Mouse (Mus musculus) MEL (cell line): Measurements from ENCODE around the gene Omd. TPM values are rescaled to one million over a fixed set of nuclear protein-coding genes. Genes with fewer than 3 reads are reported as not detected.

Experiments
- DNase-seq: peaks from one replicate; pipeline ENCODE4 v3.0.0; 2011; ENCODE audit warnings: low read depth, low spot score
- H3K27ac ChIP-seq: 2 replicates; pipeline ENCODE4 v1.5.1; 2012; ENCODE audit warnings: low read depth, mild to moderate bottlenecking, control low read depth, low read length, moderate library complexity; ENCODE audit not compliant: control insufficient read depth
- H3K27me3 ChIP-seq, 2 experiments: fragments of 150-350 bp in 1 of 2; sonication (generic) in 1 of 2; 2 replicates each; pipeline ENCODE4 v1.6.1; 2012; ENCODE audit warnings: low read length in 2 of 2, mild to moderate bottlenecking in 2 of 2, improper control_type of control experiment in 1 of 2, moderate library complexity in 1 of 2; ENCODE audit not compliant: insufficient read depth in 2 of 2, control insufficient read depth in 1 of 2
- H3K36me3 ChIP-seq, 2 experiments: 2 replicates each; pipeline ENCODE4 v1.6.1; 2012 to 2014; ENCODE audit warnings: low read length in 2 of 2, improper control_type of control experiment in 1 of 2, inconsistent platforms in 1 of 2, mild to moderate bottlenecking in 1 of 2; ENCODE audit not compliant: insufficient read depth in 2 of 2, control insufficient read depth in 1 of 2
- H3K4me1 ChIP-seq, 2 experiments: fragments of 150-350 bp in 1 of 2; sonication (generic) in 1 of 2; 2 replicates each; pipeline ENCODE4 v1.6.1; 2012; ENCODE audit warnings: low read length in 2 of 2, improper control_type of control experiment in 1 of 2, mild to moderate bottlenecking in 1 of 2; ENCODE audit not compliant: insufficient read depth in 2 of 2, control insufficient read depth in 1 of 2
- H3K4me3 ChIP-seq, 2 experiments: fragments of 150-350 bp in 1 of 2; sonication (generic) in 1 of 2; 2 replicates each; pipeline ENCODE4 v1.5.1; 2012; ENCODE audit warnings: low read depth in 2 of 2, low read length in 2 of 2, mild to moderate bottlenecking in 2 of 2, moderate library complexity in 2 of 2, control low read depth in 1 of 2, improper control_type of control experiment in 1 of 2; ENCODE audit not compliant: control insufficient read depth in 1 of 2, insufficient read depth in 1 of 2
- H3K79me2 ChIP-seq: 2 replicates; pipeline ENCODE4 v1.6.1; 2012; ENCODE audit warnings: mild to moderate bottlenecking, low read length, moderate library complexity; ENCODE audit not compliant: control insufficient read depth, poor library complexity, insufficient read depth
- H3K9ac ChIP-seq: 2 replicates; pipeline ENCODE4 v1.6.1; 2012; ENCODE audit warnings: low read depth, mild to moderate bottlenecking, control low read depth, low read length, moderate library complexity; ENCODE audit not compliant: control insufficient read depth, poor library complexity, severe bottlenecking
- H3K9me3 ChIP-seq: fragments of 150-350 bp; sonication (generic); replicated peaks from 2 replicates; pipeline ENCODE4 v1.6.1; 2012; ENCODE audit warnings: mild to moderate bottlenecking, low read length, improper control_type of control experiment, moderate library complexity; ENCODE audit not compliant: insufficient read depth
- BHLHE40 ChIP-seq: IDR thresholded peaks from 2 replicates; pipeline ENCODE4 v1.6.1; 2012; ENCODE audit warnings: low read depth, mild to moderate bottlenecking, inconsistent platforms, low read length, improper control_type of control experiment, borderline replicate concordance
- CHD1 ChIP-seq: IDR thresholded peaks from 2 replicates; pipeline ENCODE4 v1.6.1; 2012; ENCODE audit warnings: low read depth, mild to moderate bottlenecking, inconsistent platforms, low read length, improper control_type of control experiment
- CHD2 ChIP-seq: IDR thresholded peaks from 2 replicates; pipeline ENCODE4 v1.6.1; 2011; ENCODE audit warnings: low read length, improper control_type of control experiment
- CTCF ChIP-seq, 3 experiments: IDR thresholded peaks in 2 of 3; conservative IDR thresholded peaks in 1 of 3; 2 replicates each; pipeline ENCODE4 v1.5.1; 2011 to 2012; ENCODE audit warnings: low read length in 3 of 3, low read depth in 2 of 3, mild to moderate bottlenecking in 2 of 3, improper control_type of control experiment in 1 of 3, inconsistent platforms in 1 of 3, mixed read lengths in 1 of 3, moderate library complexity in 1 of 3; ENCODE audit not compliant: control insufficient read depth in 1 of 3, insufficient read depth in 1 of 3, poor library complexity in 1 of 3, severe bottlenecking in 1 of 3
- ELF1 ChIP-seq: IDR thresholded peaks from 2 replicates; pipeline ENCODE4 v1.6.1; 2014; ENCODE audit warnings: low read depth, mild to moderate bottlenecking, inconsistent platforms, low read length, improper control_type of control experiment, moderate library complexity
- EP300 ChIP-seq, 2 experiments: IDR thresholded peaks; 2 replicates each; pipeline ENCODE4 v1.6.1; 2011; ENCODE audit warnings: improper control_type of control experiment in 2 of 2, low read length in 2 of 2, low read depth in 1 of 2, mild to moderate bottlenecking in 1 of 2
- ETS1 ChIP-seq: IDR thresholded peaks from 2 replicates; pipeline ENCODE4 v1.6.1; 2012; ENCODE audit warnings: low read depth, mild to moderate bottlenecking, inconsistent platforms, low read length, improper control_type of control experiment, moderate library complexity
- GATA1 ChIP-seq: IDR thresholded peaks from 2 replicates; pipeline ENCODE4 v1.6.1; 2011; ENCODE audit warnings: low read depth, low read length, improper control_type of control experiment
- HCFC1 ChIP-seq: IDR thresholded peaks from 2 replicates; pipeline ENCODE4 v1.6.1; 2012; ENCODE audit warnings: low read depth, mild to moderate bottlenecking, inconsistent platforms, low read length, improper control_type of control experiment, moderate library complexity
- JUND ChIP-seq: IDR thresholded peaks from 2 replicates; pipeline ENCODE4 v1.6.1; 2011; ENCODE audit warnings: low read depth, mild to moderate bottlenecking, improper control_type of control experiment, low read length
- MAFK ChIP-seq: IDR thresholded peaks from 2 replicates; pipeline ENCODE4 v1.6.1; 2011; ENCODE audit warnings: low read depth, mild to moderate bottlenecking, low read length, improper control_type of control experiment, borderline replicate concordance
- MAX ChIP-seq: IDR thresholded peaks from 2 replicates; pipeline ENCODE4 v1.6.1; 2011; ENCODE audit warnings: low read length, improper control_type of control experiment
- MAZ ChIP-seq: IDR thresholded peaks from 2 replicates; pipeline ENCODE4 v1.6.1; 2012; ENCODE audit warnings: low read depth, mild to moderate bottlenecking, inconsistent platforms, low read length, improper control_type of control experiment
- MEF2A ChIP-seq: IDR thresholded peaks from 2 replicates; pipeline ENCODE4 v1.6.1; 2014; ENCODE audit warnings: low read depth, mild to moderate bottlenecking, inconsistent platforms, low read length, improper control_type of control experiment; ENCODE audit not compliant: poor library complexity, insufficient replicate concordance, severe bottlenecking; ENCODE audit errors: extremely low read depth
- MXI1 ChIP-seq: IDR thresholded peaks from 2 replicates; pipeline ENCODE4 v1.6.1; 2011; ENCODE audit warnings: mild to moderate bottlenecking, low read depth, low read length, improper control_type of control experiment
- MYB ChIP-seq: IDR thresholded peaks from 2 replicates; pipeline ENCODE4 v1.6.1; 2011; ENCODE audit warnings: mild to moderate bottlenecking, low read depth, low read length, improper control_type of control experiment
- NRF1 ChIP-seq: IDR thresholded peaks from 2 replicates; pipeline ENCODE4 v1.6.1; 2014; ENCODE audit warnings: low read depth, mild to moderate bottlenecking, inconsistent platforms, low read length, improper control_type of control experiment, moderate library complexity; ENCODE audit not compliant: poor library complexity, insufficient read depth, severe bottlenecking
- POLR2A ChIP-seq, 2 experiments: IDR thresholded peaks; 2 replicates each; pipeline ENCODE4 v1.6.1; 2011 to 2012; ENCODE audit warnings: low read length in 2 of 2, mild to moderate bottlenecking in 2 of 2, control low read depth in 1 of 2, improper control_type of control experiment in 1 of 2, low read depth in 1 of 2, moderate library complexity in 1 of 2; ENCODE audit not compliant: control insufficient read depth in 1 of 2, insufficient read depth in 1 of 2, poor library complexity in 1 of 2
- POLR2AphosphoS5 ChIP-seq: IDR thresholded peaks from 2 replicates; pipeline ENCODE4 v1.6.1; 2012; ENCODE audit warnings: low read depth, borderline replicate concordance, mild to moderate bottlenecking, inconsistent platforms, low read length, moderate library complexity, mixed read lengths
- RAD21 ChIP-seq: IDR thresholded peaks from 2 replicates; pipeline ENCODE4 v1.6.1; 2011; ENCODE audit warnings: mild to moderate bottlenecking, low read depth, low read length, improper control_type of control experiment
- RCOR1 ChIP-seq: IDR thresholded peaks from 2 replicates; pipeline ENCODE4 v1.6.1; 2012; ENCODE audit warnings: low read depth, mild to moderate bottlenecking, inconsistent platforms, low read length, improper control_type of control experiment
- SIN3A ChIP-seq: IDR thresholded peaks from 2 replicates; pipeline ENCODE4 v1.6.1; 2012; ENCODE audit warnings: low read length, improper control_type of control experiment, inconsistent platforms
- SMC3 ChIP-seq: IDR thresholded peaks from 2 replicates; pipeline ENCODE4 v1.6.1; 2011; ENCODE audit warnings: low read depth, low read length, improper control_type of control experiment
- TAL1 ChIP-seq: IDR thresholded peaks from 2 replicates; pipeline ENCODE4 v1.6.1; 2012; ENCODE audit warnings: mild to moderate bottlenecking, inconsistent platforms, low read length, moderate library complexity, mixed read lengths
- TBP ChIP-seq: IDR thresholded peaks from 2 replicates; pipeline ENCODE4 v1.8.0; 2011; ENCODE audit warnings: low read depth, low read length, improper control_type of control experiment
- TCF12 ChIP-seq: IDR thresholded peaks from 2 replicates; pipeline ENCODE4 v1.6.1; 2014; ENCODE audit warnings: low read depth, mild to moderate bottlenecking, inconsistent platforms, low read length, improper control_type of control experiment, moderate library complexity
- UBTF ChIP-seq: IDR thresholded peaks from 2 replicates; pipeline ENCODE4 v1.6.1; 2012; ENCODE audit warnings: low read depth, mild to moderate bottlenecking, inconsistent platforms, low read length, improper control_type of control experiment, moderate library complexity, borderline replicate concordance; ENCODE audit not compliant: insufficient read depth
- USF1 ChIP-seq: IDR thresholded peaks from 2 replicates; pipeline ENCODE4 v1.6.1; 2014; ENCODE audit warnings: low read depth, mild to moderate bottlenecking, inconsistent platforms, low read length, improper control_type of control experiment, moderate library complexity
- USF2 ChIP-seq, 2 experiments: IDR thresholded peaks; 2 replicates each; pipeline ENCODE4 v1.6.1; 2011 to 2012; ENCODE audit warnings: improper control_type of control experiment in 2 of 2, low read length in 2 of 2, borderline replicate concordance in 1 of 2, inconsistent platforms in 1 of 2, low read depth in 1 of 2, mild to moderate bottlenecking in 1 of 2; ENCODE audit not compliant: insufficient read depth in 1 of 2
- ZKSCAN1 ChIP-seq: IDR thresholded peaks from 2 replicates; pipeline ENCODE4 v1.6.1; 2012; ENCODE audit warnings: low read depth, mild to moderate bottlenecking, inconsistent platforms, low read length, improper control_type of control experiment, moderate library complexity
- ZMIZ1 ChIP-seq: IDR thresholded peaks from 2 replicates; pipeline ENCODE4 v1.6.1; 2012; ENCODE audit warnings: low read depth, mild to moderate bottlenecking, inconsistent platforms, low read length, improper control_type of control experiment, moderate library complexity
- ZNF384 ChIP-seq: IDR thresholded peaks from 2 replicates; pipeline ENCODE4 v1.6.1; 2012; ENCODE audit warnings: low read depth, mild to moderate bottlenecking, inconsistent platforms, low read length, improper control_type of control experiment
- polyA plus RNA-seq, 2 experiments: library from polyadenylated mRNA; stranded (reverse) in 1 of 2; unstranded in 1 of 2; fragments of >175 nt in 1 of 2; fragments of >200 nt in 1 of 2; gene quantifications; 2 replicates each; pipeline versions ENCODE4 v1.2.1 to v1.2.4; 2012; ENCODE audit warnings: low replicate concordance in 2 of 2, low read depth in 1 of 2; ENCODE audit not compliant: insufficient read length in 2 of 2, insufficient read depth in 1 of 2, missing spikeins in 1 of 2
- total RNA-seq: library from RNA; depleted of rRNA; stranded (reverse); fragments of 300-350 nt; gene quantifications from 2 replicates; pipeline ENCODE4 v1.2.3, GENCODE M21; 2012

Gene Omd
- total and polyA plus RNA-seq, 3 experiments, result 0.04 to 4.1 TPM; not detected in 1

DNA sequence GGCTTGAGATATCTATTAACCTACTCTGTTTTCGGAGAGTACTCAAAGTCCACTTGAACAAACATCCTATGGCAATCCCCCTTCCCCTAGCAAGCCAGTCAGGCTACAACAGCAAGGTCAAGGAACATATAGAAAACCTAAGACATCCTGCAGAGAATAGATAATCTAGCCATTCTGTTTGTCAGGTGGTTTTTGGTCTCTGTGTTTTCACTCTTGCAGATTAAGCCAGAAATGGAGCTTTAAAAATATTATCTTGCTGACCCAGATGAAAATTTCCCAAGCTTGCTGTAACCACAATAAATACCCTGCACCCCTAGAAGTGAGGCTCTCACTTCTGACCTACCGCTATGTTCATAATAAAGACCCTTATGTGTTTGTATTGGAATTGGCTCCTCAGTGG, 10.8 kb upstream of the Omd start:
- Histone ChIP-seq H3K4me3 (no peak overlapping the region), H3K9me3 (no peaks in the 10 kb centered on the region), H3K79me2 (no peaks in the 10 kb centered on the region), H3K27me3 (no peaks in the 10 kb centered on the region), H3K9ac (no peak overlapping the region), H3K4me1 (peaks cover 10 to 20% of the 10 kb centered on the region in 2 experiments), H3K36me3 (peaks cover 0 to 22% of the 10 kb centered on the region in 2 experiments; a peak in 2 of 4 replicates), H3K27ac (peak overlapping the region; percentile 73)
- peak; percentile 75 for DNase-seq
- 0 out of 2 replicates have a peak, but pooled peaks have one; percentile 17 for TF ChIP-seq HCFC1
- no peak for TF ChIP-seq NRF1
- TF ChIP-seq USF2 (IDR thresholded peaks at IDR 0.05; ENCODE audit: borderline replicate concordance in 1 of 2, insufficient read depth in 1 of 2, low read depth in 1 of 2, low read length in 2 of 2), result no peak
- TF ChIP-seq JUND, result no peak
- peak; percentile 65 for TF ChIP-seq BHLHE40
- TF ChIP-seq MAX, result no peak
- TF ChIP-seq MEF2A, result peak; percentile 64; the same call in 1 of the 2 replicates
- TF ChIP-seq ELF1, result 0 out of 2 replicates have a peak, but pooled peaks have one; percentile 29
- TF ChIP-seq ETS1, result peak; percentile 95
- no peak for TF ChIP-seq SMC3
- peak; percentile 94 for TF ChIP-seq GATA1
- TF ChIP-seq RCOR1, result peak; percentile 87
- TF ChIP-seq RAD21, result no peak
- TF ChIP-seq CHD2, result peak; percentile 50
- no peak for TF ChIP-seq MXI1
- TF ChIP-seq TAL1, result peak; percentile 97
- no peak for TF ChIP-seq MAZ
- TF ChIP-seq ZKSCAN1, result no peak
- TF ChIP-seq POLR2A (IDR thresholded peaks at IDR 0.05; ENCODE audit: control insufficient read depth in 1 of 2, insufficient read depth in 1 of 2, low read depth in 1 of 2, low read length in 2 of 2, poor library complexity in 1 of 2), result no peak
- TF ChIP-seq TCF12, result peak; percentile 99
- peak; percentile 58 for TF ChIP-seq SIN3A
- TF ChIP-seq UBTF, result no peak
- no peak for TF ChIP-seq CTCF (IDR thresholded peaks at IDR 0.05 in 2 of 3, conservative IDR thresholded peaks at IDR 0.05 in 1 of 3; ENCODE audit: control insufficient read depth in 1 of 3, insufficient read depth in 1 of 3, low read depth in 2 of 3, low read length in 3 of 3, poor library complexity in 1 of 3, severe bottlenecking in 1 of 3)
- no peak for TF ChIP-seq CHD1
- TF ChIP-seq POLR2AphosphoS5, result no peak
- no peak; the same call in 1 of the 2 replicates for TF ChIP-seq ZMIZ1
- TF ChIP-seq ZNF384, result 0 out of 2 replicates have a peak, but pooled peaks have one; percentile 16
- peak; percentile 65; the same call in 1 of the 2 replicates for TF ChIP-seq USF1
- peak; percentile 40; the same call in 1 of the 2 replicates for TF ChIP-seq MAFK
- TF ChIP-seq TBP, result no peak
- peak; percentile 96 to 97 for TF ChIP-seq EP300 (IDR thresholded peaks at IDR 0.05; ENCODE audit: low read depth in 1 of 2, low read length in 2 of 2)
- TF ChIP-seq MYB, result 0 out of 2 replicates have a peak, but pooled peaks have one; percentile 35
